Mouse (Mus musculus) heart, adult 2 months (tissue): ENCODE measurements around the gene Med13.

Source experiments
- CTCF ChIP-seq: fragments of 200-600 bp; IDR thresholded peaks from 2 replicates; pipeline ENCODE4 v1.8.1; 2022; ENCODE audit warnings: antibody characterized with exemption, mild to moderate bottlenecking, moderate library complexity
- EP300 ChIP-seq: fragments of 200-500 bp; IDR thresholded peaks from 2 replicates; pipeline ENCODE4 v1.6.1; 2011; ENCODE audit warnings: low read depth, low read length, control low read depth; ENCODE audit not compliant: insufficient read depth
- POLR2A ChIP-seq: fragments of 200-500 bp; IDR thresholded peaks from 2 replicates; pipeline ENCODE4 v1.6.1; 2011; ENCODE audit warnings: mild to moderate bottlenecking, low read depth, low read length, control low read depth; ENCODE audit not compliant: insufficient read depth

DNA sequence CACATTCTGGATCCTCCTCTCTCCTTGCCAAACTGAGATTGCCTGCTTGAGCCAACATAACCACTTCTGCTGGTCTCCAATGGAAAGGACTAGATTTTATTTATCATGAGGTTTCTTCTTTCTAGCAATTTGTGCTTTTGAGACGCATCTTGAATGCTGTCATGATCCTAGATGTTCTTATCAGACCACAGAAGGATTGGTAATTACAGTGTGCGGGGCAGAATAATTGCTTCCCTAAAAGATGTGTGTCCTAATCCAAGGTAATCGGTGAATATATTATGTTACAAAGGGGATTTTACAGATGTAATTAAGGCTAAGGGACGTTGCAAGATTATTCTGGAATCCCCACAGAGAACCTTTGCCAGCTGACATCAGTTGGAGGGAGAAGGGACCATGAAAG is 21.6 kb upstream of the Med13 start:
- TF ChIP-seq CTCF (no peak), POLR2A (no peak), EP300 (no peak)
